Mouse (Mus musculus) testis, adult 2 months (tissue): ENCODE data around the gene Gkn2. TPM values are rescaled to one million over a fixed set of nuclear protein-coding genes. Genes with fewer than 3 reads are reported as not detected.

ENCODE experiments used
- H3K27ac ChIP-seq: fragments of 200-500 bp; 2 replicates; pipeline ENCODE4 v1.5.1; 2012; ENCODE audit warnings: low read depth, low read length; ENCODE audit not compliant: control insufficient read depth, insufficient read depth
- H3K27me3 ChIP-seq: fragments of 200-500 bp; 2 replicates; pipeline ENCODE4 v1.6.1; 2012; ENCODE audit warnings: mild to moderate bottlenecking, low read length, moderate library complexity; ENCODE audit not compliant: control insufficient read depth, insufficient read depth
- H3K36me3 ChIP-seq: fragments of 200-500 bp; 2 replicates; pipeline ENCODE4 v1.6.1; 2012; ENCODE audit warnings: mild to moderate bottlenecking, low read length; ENCODE audit not compliant: control insufficient read depth, insufficient read depth
- H3K4me1 ChIP-seq: fragments of 200-500 bp; 2 replicates; pipeline ENCODE4 v1.6.1; 2012; ENCODE audit warnings: low read length; ENCODE audit not compliant: control insufficient read depth, insufficient read depth
- H3K4me3 ChIP-seq: fragments of 200-500 bp; 2 replicates; pipeline ENCODE4 v1.5.1; 2012; ENCODE audit warnings: low read depth, mild to moderate bottlenecking, low read length, moderate library complexity, mixed read lengths; ENCODE audit not compliant: control insufficient read depth
- CTCF ChIP-seq: fragments of 200-500 bp; IDR thresholded peaks from 2 replicates; pipeline ENCODE4 v1.5.1; 2012; ENCODE audit warnings: low read depth, mild to moderate bottlenecking, inconsistent platforms, low read length, moderate library complexity; ENCODE audit not compliant: control insufficient read depth, insufficient read depth, insufficient replicate concordance
- POLR2A ChIP-seq: fragments of 200-500 bp; IDR thresholded peaks from 2 replicates; pipeline ENCODE4 v1.6.1; 2012; ENCODE audit warnings: low read depth, mild to moderate bottlenecking, inconsistent platforms, low read length, moderate library complexity; ENCODE audit not compliant: control insufficient read depth
- polyA plus RNA-seq: library from polyadenylated mRNA; depleted of rRNA; stranded (reverse); fragments of >200 nt; gene quantifications from 2 replicates; pipeline ENCODE4 v1.2.3, GENCODE M21; 2012

Gkn2 gene
- polyA plus RNA-seq, 1 experiment: 0.70 TPM

DNA sequence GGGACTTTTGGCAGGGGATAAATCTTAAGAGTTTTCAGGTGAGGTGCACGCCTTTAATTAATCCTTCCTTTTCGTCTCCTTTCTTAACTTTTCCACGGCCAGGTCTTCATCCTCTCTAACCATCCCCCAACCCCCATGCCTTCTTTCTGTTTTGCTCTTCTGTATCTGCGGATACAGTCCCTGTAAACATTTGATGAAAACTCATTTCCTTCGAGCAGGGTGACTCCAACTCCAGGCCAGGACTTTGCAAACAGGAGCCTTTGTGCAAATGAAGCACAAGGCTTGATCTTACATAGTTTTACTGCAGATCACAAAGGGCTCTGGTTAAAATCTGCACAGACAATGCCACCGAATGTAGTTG, 37.2 kb upstream of the Gkn2 start:
- TF ChIP-seq POLR2A (no peak), CTCF (no peak)
- no peak overlapping the region for H3K4me3 ChIP-seq
- H3K27me3 ChIP-seq: no peaks in the 10 kb centered on the region
- H3K27ac ChIP-seq: no peak overlapping the region
- H3K36me3 ChIP-seq: no peaks in the 10 kb centered on the region
- peaks cover 3% of the 10 kb centered on the region for H3K4me1 ChIP-seq

DNA sequence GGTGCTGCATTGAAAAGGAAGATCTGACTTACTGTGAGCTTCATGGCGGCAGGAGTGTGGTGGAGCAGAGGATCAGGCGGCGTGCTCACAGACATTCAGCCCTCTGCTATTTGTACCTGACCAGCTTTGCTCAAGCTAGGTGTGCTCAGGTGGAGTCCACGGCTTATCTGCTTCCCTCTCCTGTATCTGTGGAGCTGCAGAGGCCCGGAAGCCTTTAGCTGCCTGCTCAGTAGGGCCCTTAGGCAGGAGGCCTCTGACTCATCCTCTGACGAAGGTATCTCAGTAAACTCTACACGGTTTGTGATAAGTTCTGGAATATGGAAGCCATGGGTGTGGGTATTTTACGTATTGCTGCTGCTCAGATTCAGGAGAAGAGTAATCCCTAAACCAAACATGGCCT, 22.3 kb upstream of the Gkn2 start, which contains the start of gene Gkn1:
Gkn1 (minus strand) TSS at position 114 of the 400 bp plus-strand sequence.
- no peak within 1 kb of the TSS for H3K4me3 ChIP-seq

DNA sequence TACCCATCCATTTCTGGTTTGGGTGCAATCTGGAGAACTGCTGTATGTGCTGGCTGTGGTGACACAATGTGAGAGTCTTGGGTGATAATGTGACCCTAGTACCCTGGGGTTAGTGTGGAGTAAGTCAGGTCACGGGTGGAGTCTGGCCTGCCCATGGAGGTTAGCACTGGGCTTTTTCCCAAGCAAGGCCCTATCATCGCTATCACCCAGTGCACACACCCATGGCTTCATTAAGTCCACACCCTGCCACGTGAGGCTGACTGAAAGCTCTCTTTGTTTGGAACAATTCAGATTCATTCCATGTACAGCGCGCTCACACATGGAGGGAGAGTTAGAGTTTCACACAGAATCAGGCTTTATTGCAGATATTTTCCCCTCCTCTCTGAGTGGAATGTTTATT, 18.7 kb upstream of the Gkn2 start:
- H3K27ac ChIP-seq: no peak overlapping the region
- TF ChIP-seq CTCF (no peak), POLR2A (no peak)
- H3K36me3 ChIP-seq: no peaks in the 10 kb centered on the region
- H3K4me3 ChIP-seq: no peak overlapping the region
- no peaks in the 10 kb centered on the region for H3K4me1 ChIP-seq
- H3K27me3 ChIP-seq: no peaks in the 10 kb centered on the region

More for the DNA sequence above, 22.3 kb upstream of the Gkn2 start, which contains the start of gene Gkn1:
- no peaks in the 10 kb centered on the region for H3K4me1 ChIP-seq
- TF ChIP-seq CTCF: no peak
- no peak for TF ChIP-seq POLR2A
- no peaks in the 10 kb centered on the region for H3K36me3 ChIP-seq
- H3K27ac ChIP-seq: no peak within 1 kb of the TSS
- no peaks in the 10 kb centered on the region for H3K27me3 ChIP-seq

GRCm38 (mm10) chr6:87369223-87369622, 3.9 kb upstream of the Gkn2 start:
- no peak overlapping the region for H3K4me3 ChIP-seq
- TF ChIP-seq POLR2A (no peak), CTCF (no peak)
- H3K27me3 ChIP-seq: no peaks in the 10 kb centered on the region
- no peaks in the 10 kb centered on the region for H3K4me1 ChIP-seq
- H3K36me3 ChIP-seq: no peaks in the 10 kb centered on the region
- H3K27ac ChIP-seq: no peak overlapping the region

GRCm38 (mm10) chr6:87383926-87384691, 11.0 kb downstream of the Gkn2 start:
- Histone ChIP-seq H3K36me3 (no peaks in the 10 kb centered on the region), H3K4me3 (peak overlapping the region; percentile 36; the same call in 1 of the 2 replicates), H3K4me1 (no peaks in the 10 kb centered on the region; the same call in 1 of the 2 replicates), H3K27ac (no peak overlapping the region), H3K27me3 (no peaks in the 10 kb centered on the region)
- TF ChIP-seq CTCF (no peak), POLR2A (no peak)

- Histone ChIP-seq H3K4me1 (no peaks in the 10 kb centered on the region; the same call in 1 of the 2 replicates), H3K4me3 (no peak overlapping the region), H3K27ac (no peak overlapping the region), H3K27me3 (no peaks in the 10 kb centered on the region), H3K36me3 (no peaks in the 10 kb centered on the region)
- TF ChIP-seq POLR2A (no peak), CTCF (no peak)
Observed at GRCm38 (mm10) chr6:87384761-87385160, 11.6 kb downstream of the Gkn2 start.

- no peak overlapping the region for H3K4me3 ChIP-seq
- no peaks in the 10 kb centered on the region; the same call in 1 of the 2 replicates for H3K4me1 ChIP-seq
- TF ChIP-seq CTCF: peak; percentile 40; the same call in 1 of the 2 replicates
- TF ChIP-seq POLR2A: no peak
- no peaks in the 10 kb centered on the region for H3K36me3 ChIP-seq
- H3K27me3 ChIP-seq: no peaks in the 10 kb centered on the region
- no peak overlapping the region for H3K27ac ChIP-seq
Observed at GRCm38 (mm10) chr6:87386203-87386602, 13.0 kb downstream of the Gkn2 start.

GRCm38 (mm10) chr6:87386681-87387080, 13.5 kb downstream of the Gkn2 start:
- no peaks in the 10 kb centered on the region for H3K27me3 ChIP-seq
- H3K36me3 ChIP-seq: no peaks in the 10 kb centered on the region
- no peak for TF ChIP-seq POLR2A
- TF ChIP-seq CTCF: no peak
- H3K27ac ChIP-seq: no peak overlapping the region
- H3K4me1 ChIP-seq: no peaks in the 10 kb centered on the region; the same call in 1 of the 2 replicates
- H3K4me3 ChIP-seq: no peak overlapping the region
